Mouse (Mus musculus) fibroblast of lung, adult 2 months (primary cell): ENCODE results near the gene Acacb.

Source experiments
- DNase-seq: peaks from one replicate; pipeline ENCODE4 v3.0.0-alpha.2; 2011; ENCODE audit warnings: low read depth

Acacb gene

GRCm38 (mm10) chr5:114268646-114269045, 122.3 kb downstream of the Acacb start:
- DNase-seq = no peak

GRCm38 (mm10) chr5:114269499-114269898, 123.2 kb downstream of the Acacb start:
- DNase-seq = no peak

GRCm38 (mm10) chr5:114269984-114270383, 123.6 kb downstream of the Acacb start:
- no peak for DNase-seq

GRCm38 (mm10) chr5:114273693-114274402, 127.5 kb downstream of the Acacb start, which contains the start of gene Foxn4:
TSS of gene Foxn4 (minus strand) at chr5:114273807.
- no peak for DNase-seq

GRCm38 (mm10) chr5:114275339-114275738, 129.0 kb downstream of the Acacb start:
- no peak for DNase-seq

- DNase-seq = no peak
These were observed 129.7 kb downstream of the Acacb start for GRCm38 (mm10) chr5:114275991-114276390.

GRCm38 (mm10) chr5:114279382-114280143, 133.2 kb downstream of the Acacb start:
- DNase-seq = no peak

- DNase-seq = no peak
These were observed 136.0 kb downstream of the Acacb start for GRCm38 (mm10) chr5:114282346-114282745.

- no peak for DNase-seq
These were observed 138.5 kb downstream of the Acacb start for GRCm38 (mm10) chr5:114284604-114285397.

GRCm38 (mm10) chr5:114285398-114285700, 139.0 kb downstream of the Acacb start:
- DNase-seq = no peak

- DNase-seq = no peak
These were observed 139.8 kb downstream of the Acacb start for GRCm38 (mm10) chr5:114286102-114286501.

- no peak for DNase-seq
These were observed 140.7 kb downstream of the Acacb start for GRCm38 (mm10) chr5:114286872-114287571.

- DNase-seq = no peak
These were observed 142.1 kb downstream of the Acacb start for GRCm38 (mm10) chr5:114288396-114288795.

- no peak for DNase-seq
These were observed 142.5 kb downstream of the Acacb start, which contains the start of gene Myo1h for GRCm38 (mm10) chr5:114288874-114289273. TSS of gene Myo1h (plus strand) at chr5:114289166.

GRCm38 (mm10) chr5:114290004-114290403, 143.7 kb downstream of the Acacb start:
- DNase-seq = no peak

GRCm38 (mm10) chr5:114296693-114297631, 150.6 kb downstream of the Acacb start:
- DNase-seq = no peak

- no peak for DNase-seq
These were observed 152.0 kb downstream of the Acacb start for GRCm38 (mm10) chr5:114298212-114298894.

- no peak for DNase-seq
These were observed 153.0 kb downstream of the Acacb start for GRCm38 (mm10) chr5:114299156-114299855.

GRCm38 (mm10) chr5:114299883-114300610, 153.7 kb downstream of the Acacb start:
- DNase-seq = no peak
